Mouse (Mus musculus) bone marrow, adult 2 months (tissue): ENCODE results near the gene Hydin.

Experiments used
- CTCF ChIP-seq: fragments of 200-500 bp; IDR thresholded peaks from 2 replicates; pipeline ENCODE4 v1.5.1; 2011; ENCODE audit warnings: low read length, control low read depth; ENCODE audit not compliant: control insufficient read depth, insufficient read depth
- POLR2A ChIP-seq: fragments of 200-500 bp; IDR thresholded peaks from 2 replicates; pipeline ENCODE4 v1.6.1; 2011; ENCODE audit warnings: low read depth, mild to moderate bottlenecking, control low read depth, low read length, borderline replicate concordance; ENCODE audit not compliant: control insufficient read depth

DNA sequence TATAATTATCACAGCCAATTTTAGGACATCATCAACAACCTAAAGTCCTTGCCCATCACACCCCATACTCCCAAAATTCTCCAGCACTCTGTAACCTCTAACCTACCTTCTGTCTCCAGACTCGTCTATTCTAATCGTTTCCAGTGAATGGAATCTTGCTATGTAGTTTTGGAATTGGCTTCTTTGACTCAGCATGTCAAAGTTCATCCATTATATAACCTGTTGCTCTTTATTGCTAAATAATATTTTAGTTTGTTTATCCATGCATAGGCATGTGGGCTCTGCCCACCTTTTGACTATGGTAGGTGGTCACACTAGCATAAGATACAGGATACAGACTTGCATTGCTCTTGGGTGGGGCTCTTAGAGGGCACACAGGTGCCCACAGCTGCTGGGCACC, 378.1 kb downstream of the Hydin start:
- TF ChIP-seq CTCF (no peak), POLR2A (no peak)
